ENCODE assay signal across 10 mouse cellular contexts in the genomic region with DNA sequence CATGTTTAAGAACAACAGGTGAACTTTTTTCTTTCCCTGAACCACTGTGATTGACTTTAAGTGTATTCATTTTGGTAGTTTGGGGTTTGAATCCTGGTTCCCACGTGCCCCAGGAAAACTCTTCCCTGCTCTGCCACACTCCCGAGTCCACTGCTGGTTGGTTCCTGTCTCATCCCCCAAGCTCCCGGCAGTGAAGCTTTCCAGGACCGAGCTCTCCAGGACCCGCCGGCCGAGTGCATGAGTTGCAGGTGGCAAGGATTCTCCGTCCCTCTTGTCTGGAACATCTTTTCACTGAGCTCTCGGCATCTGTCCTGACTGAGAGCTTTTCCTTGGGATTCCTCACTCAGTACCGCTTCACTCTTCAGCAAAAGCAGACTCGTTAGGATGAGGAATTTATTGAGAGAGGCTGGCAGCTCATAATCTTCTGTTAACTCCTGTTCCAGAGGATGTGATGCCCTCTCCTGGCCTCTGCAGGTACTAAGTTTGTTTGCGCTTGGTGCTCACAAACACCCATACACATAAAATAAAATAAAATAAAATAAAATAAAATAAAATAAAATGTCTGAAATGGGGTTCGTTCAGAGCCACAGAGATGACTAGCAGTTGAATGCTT. TPM values are rescaled to one million over a fixed set of nuclear protein-coding genes. Genes with fewer than 3 reads are reported as not detected.
DNase-seq lines count a peak whose midpoint lies in the region; ATAC-seq lines count a peak whose summit lies in the region.
"Had no signal": no experiment of that assay in that cellular context is flagged by ENCODE, and none has a peak within 500 bp of the region (broad histone marks: within the 10 kb centered on the region; RNA-seq: fewer than 3 reads in every experiment).

No protein-coding gene starts in this region.

- H3K4me3 ChIP-seq in heart, embryonic 12.5 days, result no peak overlapping the region
- H3K4me3 ChIP-seq in midbrain, embryonic 15.5 days, result no peak overlapping the region

- H3K27ac ChIP-seq in heart, embryonic 12.5 days (ENCODE audit: poor library complexity, severe bottlenecking), result no peak overlapping the region
- H3K27ac ChIP-seq in midbrain, embryonic 15.5 days, result no peak overlapping the region
- H3K27ac ChIP-seq: embryonic facial prominence, embryonic 15.5 days; limb, embryonic 13.5 days had no signal

- no peaks in the 10 kb centered on the region for H3K9me3 ChIP-seq in heart, embryonic 12.5 days (replicated peaks)
- H3K9me3 ChIP-seq in midbrain, embryonic 15.5 days, result no peaks in the 10 kb centered on the region
- H3K9me3 ChIP-seq: embryonic facial prominence, embryonic 15.5 days; limb, embryonic 13.5 days had no signal

- WGBS in heart, embryonic 12.5 days, result 54% methylated on average over 13 of the region's 13 CpGs
- 64% methylated on average over 13 of the region's 13 CpGs for WGBS in midbrain, embryonic 15.5 days

- no peak for DNase-seq in heart, adult 8-10 months (ENCODE audit: low spot score)
- DNase-seq in thymus, postnatal 14 days, result peak; percentile 43
- DNase-seq in thymus, adult 18-20 months, result no peak
- peak; percentile 38 to 66 for DNase-seq in cerebellum, postnatal 25 days
- peak; percentile 75 to 82 for DNase-seq in kidney, postnatal 4 days
- peak; percentile 64 for DNase-seq in naive thymus-derived CD4-positive, alpha-beta T cell, adult 2 months (ENCODE audit: low read depth)

- H3K36me3 ChIP-seq in heart, embryonic 12.5 days, result peaks cover 24% of the 10 kb centered on the region
- peaks cover 6% of the 10 kb centered on the region for H3K36me3 ChIP-seq in midbrain, embryonic 15.5 days (replicated peaks)

- H3K4me2 ChIP-seq in heart, embryonic 12.5 days, result peak overlapping the region; percentile 42
- no peak overlapping the region for H3K4me2 ChIP-seq in midbrain, embryonic 15.5 days

- H3K27me3 ChIP-seq in heart, embryonic 12.5 days (replicated peaks), result no peaks in the 10 kb centered on the region
- H3K27me3 ChIP-seq in midbrain, embryonic 15.5 days (replicated peaks), result no peaks in the 10 kb centered on the region
- H3K27me3 ChIP-seq: embryonic facial prominence, embryonic 15.5 days; limb, embryonic 13.5 days had no signal

- ATAC-seq in heart, embryonic 12.5 days (ENCODE audit: insufficient number of reproducible peaks, low FRiP score), result no peak
- no peak for ATAC-seq in midbrain, embryonic 15.5 days (replicated peaks)

- no peak overlapping the region for H3K9ac ChIP-seq in heart, embryonic 12.5 days
- no peak overlapping the region for H3K9ac ChIP-seq in midbrain, embryonic 15.5 days

- H3K4me1 ChIP-seq in heart, embryonic 12.5 days (replicated peaks), result peaks cover 25% of the 10 kb centered on the region
- H3K4me1 ChIP-seq in midbrain, embryonic 15.5 days, result peaks cover 22% of the 10 kb centered on the region

RNA-seq across cellular contexts. Expression of a gene that starts 1.4 kb away (rescaled TPM):
- 476 and 492 TPM in 2 replicates for polyA plus RNA-seq in heart, embryonic 12.5 days (2016; fragmentation: Nextera tagmentation; extraction: Ambion mirVana)
- 100 to 1,000 TPM; 266 to 316 (median 288) TPM for total RNA-seq in heart, adult 8-10 months (2022)
- polyA plus RNA-seq in midbrain, embryonic 15.5 days (2015; fragmentation: Nextera tagmentation; extraction: Ambion mirVana), result 370 and 375 TPM in 2 replicates

RNA-seq across cellular contexts. Expression of a gene that starts 30.2 kb away (rescaled TPM):
- 0.14 and 0.37 TPM in 2 replicates for polyA plus RNA-seq in heart, embryonic 12.5 days (2016; fragmentation: Nextera tagmentation; extraction: Ambion mirVana)
- total RNA-seq in heart, adult 8-10 months (2022), result not detected
- polyA plus RNA-seq in midbrain, embryonic 15.5 days (2015; fragmentation: Nextera tagmentation; extraction: Ambion mirVana), result 3.1 and 4.0 TPM in 2 replicates

Comparison
In these comparisons a context has a peak if more than half of its experiments do, and no peak if none do; other contexts are left out.
1. DNase-seq: peak in thymus, postnatal 14 days (single experiment), cerebellum, postnatal 25 days (2 of 2), kidney, postnatal 4 days (2 of 2) and naive thymus-derived CD4-positive, alpha-beta T cell, adult 2 months (single experiment); none in heart, adult 8-10 months (single experiment) and thymus, adult 18-20 months (0 of 2).